Mouse (Mus musculus) right cerebral cortex, postnatal 10 days (tissue): ENCODE data around the gene Klhl29.

Experiments
- DNase-seq, 2 experiments: peaks; one replicate each; pipeline ENCODE4 v3.0.0; 2021; ENCODE audit warnings: low spot score in 2 of 2

The Klhl29 gene

GRCm38 (mm10) chr12:5038008-5038407 is 337.5 kb downstream of the Klhl29 start:
- DNase-seq = no peak

- DNase-seq = peak in 1 of 2 experiments; percentile 34
Measured at GRCm38 (mm10) chr12:5029035-5029434, 346.4 kb downstream of the Klhl29 start.
